Mouse (Mus musculus) liver, embryonic 13.5 days (tissue): ENCODE measurements around the gene Tac1. TPM values are rescaled to one million over a fixed set of nuclear protein-coding genes. Genes with fewer than 3 reads are reported as not detected.
"Not testable (repeated sequence)": the region's sequence is repeated elsewhere in the genome, so short reads cannot be mapped to it uniquely, and the experiment has no call there.

Experiments used
- ATAC-seq: fragments of 200-750 bp; cut with Nextera tagmentation; 2 replicates; pipeline ENCODE4 v1.8.0; 2017; ENCODE audit warnings: low read depth, mild to moderate bottlenecking, moderate number of reproducible peaks, moderate library complexity
- DNase-seq: peaks from one replicate; pipeline ENCODE4 v3.0.0; 2022
- H3K27ac ChIP-seq: fragments of 300-500 bp; sonication (generic); 2 replicates; pipeline ENCODE4 v1.5.1; 2015; ENCODE audit warnings: moderate library complexity, mild to moderate bottlenecking, inconsistent platforms
- H3K27me3 ChIP-seq: fragments of 300-500 bp; sonication (generic); 2 replicates; pipeline ENCODE4 v1.6.1; 2015; ENCODE audit warnings: mild to moderate bottlenecking, inconsistent platforms
- H3K36me3 ChIP-seq: fragments of 300-500 bp; sonication (generic); 2 replicates; pipeline ENCODE4 v1.6.1; 2015; ENCODE audit warnings: mild to moderate bottlenecking, inconsistent platforms
- H3K4me1 ChIP-seq: fragments of 300-500 bp; sonication (generic); replicated peaks from 2 replicates; pipeline ENCODE4 v1.6.1; 2015; ENCODE audit warnings: inconsistent platforms
- H3K4me2 ChIP-seq: fragments of 300-500 bp; sonication (generic); 2 replicates; pipeline ENCODE4 v1.6.1; 2015; ENCODE audit warnings: inconsistent platforms, mild to moderate bottlenecking, moderate library complexity
- H3K4me3 ChIP-seq: fragments of 300-500 bp; sonication (generic); replicated peaks from 2 replicates; pipeline ENCODE4 v1.5.1; 2015; ENCODE audit warnings: mild to moderate bottlenecking, inconsistent platforms
- H3K9ac ChIP-seq: fragments of 300-500 bp; sonication (generic); 2 replicates; pipeline ENCODE4 v1.6.1; 2015; ENCODE audit warnings: mild to moderate bottlenecking, inconsistent platforms
- H3K9me3 ChIP-seq: fragments of 300-500 bp; sonication (generic); replicated peaks from 2 replicates; pipeline ENCODE4 v1.6.1; 2016; ENCODE audit warnings: inconsistent platforms
- WGBS: fragments of 180-500 bp; shearing (Covaris S2); methylation state at CpG from one replicate; pipeline ENCODE4 v1.1.7; 2015; ENCODE audit not compliant: insufficient replicate concordance; 5-methylcytosine and 5-hydroxymethylcytosine counted together
- polyA plus RNA-seq: library from polyadenylated mRNA; unstranded; fragments of >200 nt; fragmentation: Nextera tagmentation; extraction: Ambion mirVana; gene quantifications from 2 replicates; pipeline ENCODE4 v1.2.1, GENCODE M21; 2015

Tac1 gene
- polyA plus RNA-seq, result 0.20 TPM in 1 of 2 replicates, not detected in the other

DNA sequence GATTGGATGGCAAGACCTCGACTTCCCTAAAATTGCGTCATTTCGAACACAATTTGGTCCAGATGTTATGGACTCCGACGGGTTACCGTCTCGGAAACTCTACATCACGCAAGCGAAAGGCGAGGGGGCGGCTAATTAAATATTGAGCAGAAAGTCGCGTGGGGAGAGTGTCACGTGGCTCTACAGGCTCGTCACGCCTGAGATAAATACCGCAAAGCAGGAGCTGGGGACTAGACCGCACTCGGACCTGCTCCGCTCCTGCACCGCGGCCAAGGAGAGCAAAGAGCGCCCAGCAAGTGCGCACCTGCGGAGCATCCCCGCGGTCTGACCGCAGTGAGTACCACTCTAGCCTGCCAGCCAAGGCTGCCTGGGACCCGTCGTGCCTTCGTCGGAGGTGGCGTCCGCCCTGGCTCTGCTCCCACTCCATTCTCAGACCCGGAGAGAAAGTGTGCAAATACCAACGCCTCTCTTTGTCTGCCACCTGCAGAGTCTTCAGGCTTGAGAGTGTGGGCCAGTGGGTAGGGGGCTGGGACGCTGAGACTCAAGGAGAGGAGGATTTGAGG lies at the start of gene Tac1:
TSS of gene Tac1 (plus strand) at position 51 of the 563 bp plus-strand sequence.
- ATAC-seq, result no peak
- no peaks in the 10 kb centered on the region for H3K36me3 ChIP-seq
- H3K4me3 ChIP-seq, result 0 out of 2 replicates have a peak within 1 kb of the TSS, but pooled peaks have one; percentile 4
- DNase-seq, result no peak
- H3K9ac ChIP-seq, result no peak within 1 kb of the TSS
- H3K27ac ChIP-seq, result no peak within 1 kb of the TSS
- peaks cover 36% of the 10 kb centered on the region for H3K27me3 ChIP-seq
- no peaks in the 10 kb centered on the region for H3K9me3 ChIP-seq
- 4% methylated on average over 37 of the region's 37 CpGs for WGBS
- H3K4me2 ChIP-seq, result peak within 1 kb of the TSS; percentile 21; the same call in 1 of the 2 replicates
- no peaks in the 10 kb centered on the region for H3K4me1 ChIP-seq

- H3K9me3 ChIP-seq, H3K27ac ChIP-seq, H3K27me3 ChIP-seq, DNase-seq, H3K4me2 ChIP-seq, H3K4me1 ChIP-seq, H3K9ac ChIP-seq, ATAC-seq, H3K36me3 ChIP-seq, H3K4me3 ChIP-seq: not testable (repeated sequence)
- 49% methylated on average over 2 of the region's 2 CpGs for WGBS
Observed at GRCm38 (mm10) chr6:7543511-7543910, 11.2 kb upstream of the Tac1 start.

- DNase-seq, result no peak
Observed at GRCm38 (mm10) chr6:7555688-7556476, 1.2 kb downstream of the Tac1 start.

GRCm38 (mm10) chr6:7558164-7558563 lies 3.5 kb downstream of the Tac1 start:
- Histone ChIP-seq H3K27me3 (peaks cover 36% of the 10 kb centered on the region), H3K9me3 (no peaks in the 10 kb centered on the region), H3K9ac (no peak overlapping the region), H3K36me3 (no peaks in the 10 kb centered on the region), H3K4me1 (no peaks in the 10 kb centered on the region), H3K4me3 (no peak overlapping the region), H3K27ac (no peak overlapping the region), H3K4me2 (no peak overlapping the region)
- no peak for ATAC-seq
- no peak for DNase-seq

More at GRCm38 (mm10) chr6:7555688-7556476, 1.2 kb downstream of the Tac1 start:
- Histone ChIP-seq H3K36me3 (no peaks in the 10 kb centered on the region), H3K9ac (no peak overlapping the region), H3K9me3 (no peaks in the 10 kb centered on the region), H3K4me1 (no peaks in the 10 kb centered on the region), H3K27me3 (peaks cover 36% of the 10 kb centered on the region), H3K4me3 (no peak overlapping the region), H3K4me2 (no peak overlapping the region), H3K27ac (no peak overlapping the region)
- WGBS, result 5% methylated on average over 25 of the region's 25 CpGs
- ATAC-seq, result no peak

DNA sequence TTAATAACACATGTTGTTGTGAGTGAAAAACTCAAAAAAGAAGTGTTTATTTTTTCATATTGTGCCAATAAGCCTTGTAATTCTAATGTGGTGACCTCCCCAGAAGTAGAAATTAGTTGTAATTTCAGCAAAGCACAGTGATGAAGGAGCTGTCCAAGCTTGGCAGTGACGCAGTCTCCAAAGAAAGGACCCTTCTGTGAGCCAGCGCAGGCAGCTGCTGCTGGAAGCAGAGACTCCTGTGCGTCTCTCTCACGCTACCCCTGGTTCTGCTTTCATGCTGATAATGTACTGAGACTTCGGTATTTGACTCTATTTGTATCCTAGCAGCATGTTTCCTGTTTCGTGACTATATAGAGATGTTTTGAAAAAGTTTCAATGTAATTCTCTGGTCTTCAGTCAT lies 7.8 kb downstream of the Tac1 start:
- Histone ChIP-seq H3K36me3 (no peaks in the 10 kb centered on the region), H3K4me3 (no peak overlapping the region), H3K27me3 (no peaks in the 10 kb centered on the region), H3K4me2 (no peak overlapping the region), H3K9me3 (no peaks in the 10 kb centered on the region), H3K4me1 (no peaks in the 10 kb centered on the region), H3K27ac (no peak overlapping the region), H3K9ac (no peak overlapping the region)
- ATAC-seq (no peak), DNase-seq (no peak)
- WGBS, result 60% methylated on average over 6 of the region's 6 CpGs

GRCm38 (mm10) chr6:7564537-7564936 lies 9.9 kb downstream of the Tac1 start:
- no peaks in the 10 kb centered on the region for H3K27me3 ChIP-seq
- no peaks in the 10 kb centered on the region for H3K4me1 ChIP-seq
- H3K36me3 ChIP-seq, result no peaks in the 10 kb centered on the region
- H3K9ac ChIP-seq, result no peak overlapping the region
- no peak overlapping the region for H3K27ac ChIP-seq
- H3K4me2 ChIP-seq, result no peak overlapping the region
- ATAC-seq (no peak), DNase-seq (no peak)
- no peak overlapping the region for H3K4me3 ChIP-seq
- H3K9me3 ChIP-seq, result no peaks in the 10 kb centered on the region
- WGBS, result 45% methylated on average over 3 of the region's 3 CpGs

GRCm38 (mm10) chr6:7571144-7571543 lies 16.5 kb downstream of the Tac1 start:
- Histone ChIP-seq H3K27ac (no peak overlapping the region), H3K27me3 (no peaks in the 10 kb centered on the region), H3K9ac (no peak overlapping the region), H3K9me3 (no peaks in the 10 kb centered on the region), H3K4me2 (no peak overlapping the region), H3K4me3 (no peak overlapping the region), H3K36me3 (no peaks in the 10 kb centered on the region), H3K4me1 (no peaks in the 10 kb centered on the region)
- 42% methylated on average over 1 of the region's 1 CpGs for WGBS
- DNase-seq, result no peak
- ATAC-seq, result no peak

DNA sequence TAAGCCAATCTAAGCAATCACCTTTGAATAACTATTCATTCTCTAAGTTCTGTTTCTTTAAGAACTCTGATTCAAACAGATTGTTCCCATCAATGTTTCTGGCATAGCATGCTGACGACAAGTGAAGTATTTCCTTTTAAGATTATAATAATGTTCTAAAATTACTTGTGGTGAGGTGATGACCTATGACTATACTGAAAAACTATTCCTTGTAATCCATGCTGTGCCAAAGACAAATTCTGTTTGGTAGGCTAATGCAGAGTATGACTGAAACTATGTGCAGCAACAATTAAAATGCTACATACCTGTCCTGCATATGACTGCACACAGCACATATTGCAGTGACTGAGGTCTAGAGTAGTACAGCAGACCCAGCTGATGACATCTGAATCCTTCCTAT lies 23.4 kb downstream of the Tac1 start:
- no peak overlapping the region for H3K27ac ChIP-seq
- no peaks in the 10 kb centered on the region for H3K9me3 ChIP-seq
- H3K9ac ChIP-seq, result no peak overlapping the region
- no peaks in the 10 kb centered on the region for H3K4me1 ChIP-seq
- no peaks in the 10 kb centered on the region for H3K27me3 ChIP-seq
- no peak for DNase-seq
- H3K4me3 ChIP-seq, result no peak overlapping the region
- 48% methylated on average over 1 of the region's 1 CpGs for WGBS
- ATAC-seq, result no peak
- H3K4me2 ChIP-seq, result no peak overlapping the region
- no peaks in the 10 kb centered on the region for H3K36me3 ChIP-seq

DNA sequence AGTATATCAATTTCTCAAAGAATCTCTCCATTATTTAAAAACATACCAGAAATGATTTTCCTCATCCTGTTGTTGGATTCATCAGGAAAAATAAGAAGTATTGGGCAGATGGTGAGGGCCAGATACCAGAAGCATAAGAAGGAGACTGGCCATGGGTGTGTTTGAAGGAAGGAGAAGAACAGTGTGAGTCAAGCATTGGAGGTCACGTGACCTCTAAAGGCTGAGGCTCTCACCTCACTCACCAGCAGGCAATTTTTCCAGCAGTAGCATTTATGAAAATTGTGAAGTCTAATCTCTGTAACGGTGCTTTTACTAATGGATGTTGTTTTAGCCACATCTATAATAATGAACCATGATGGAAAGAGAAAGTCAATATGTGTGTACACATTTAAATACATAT lies 39.8 kb downstream of the Tac1 start:
- 61% methylated on average over 2 of the region's 2 CpGs for WGBS
- H3K27me3 ChIP-seq, result no peaks in the 10 kb centered on the region
- ATAC-seq, result no peak

DNA sequence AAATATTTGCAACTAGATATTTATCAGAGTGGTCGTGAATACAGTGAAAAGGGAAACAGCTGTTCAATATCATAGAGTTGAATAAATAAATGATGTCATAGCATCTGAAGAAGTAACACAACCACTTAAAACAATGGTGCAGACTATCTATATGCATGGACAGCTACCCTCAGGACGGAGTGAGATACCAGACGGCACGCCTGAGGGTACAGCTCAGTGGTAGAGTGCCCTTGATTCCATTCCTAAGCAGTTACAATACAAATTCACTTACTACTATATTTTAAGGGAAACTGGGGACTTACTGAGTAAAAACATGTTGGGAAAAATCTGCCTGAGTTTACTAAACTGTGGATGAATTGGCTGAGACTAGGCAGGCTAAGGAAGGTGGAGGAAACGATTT lies 43.7 kb downstream of the Tac1 start:
- Histone ChIP-seq H3K36me3 (no peaks in the 10 kb centered on the region), H3K9ac (no peak overlapping the region), H3K9me3 (no peaks in the 10 kb centered on the region), H3K27ac (no peak overlapping the region), H3K27me3 (no peaks in the 10 kb centered on the region), H3K4me3 (no peak overlapping the region), H3K4me1 (no peaks in the 10 kb centered on the region), H3K4me2 (no peak overlapping the region)
- ATAC-seq (no peak), DNase-seq (no peak)
- 64% methylated on average over 5 of the region's 5 CpGs for WGBS

More for the DNA sequence above, 39.8 kb downstream of the Tac1 start:
- Histone ChIP-seq H3K4me1 (no peaks in the 10 kb centered on the region), H3K4me3 (no peak overlapping the region), H3K9ac (no peak overlapping the region), H3K36me3 (no peaks in the 10 kb centered on the region), H3K4me2 (no peak overlapping the region), H3K9me3 (no peaks in the 10 kb centered on the region), H3K27ac (no peak overlapping the region)
- DNase-seq, result no peak

GRCm38 (mm10) chr6:7600228-7600627 lies 45.5 kb downstream of the Tac1 start:
- Histone ChIP-seq H3K9me3 (no peaks in the 10 kb centered on the region), H3K36me3 (no peaks in the 10 kb centered on the region), H3K4me1 (no peaks in the 10 kb centered on the region), H3K4me3 (no peak overlapping the region), H3K4me2 (no peak overlapping the region), H3K9ac (no peak overlapping the region), H3K27me3 (no peaks in the 10 kb centered on the region), H3K27ac (no peak overlapping the region)
- DNase-seq, result no peak
- no peak for ATAC-seq
- 25% methylated on average over 2 of the region's 2 CpGs for WGBS
